Mouse (Mus musculus): ENCODE results near the gene Shd. TPM values are rescaled to one million over a fixed set of nuclear protein-coding genes. Genes with fewer than 3 reads are reported as not detected.

The Shd gene
- polyA plus RNA-seq, 1 experiment from 2014 or later: 11.9 TPM

DNA sequence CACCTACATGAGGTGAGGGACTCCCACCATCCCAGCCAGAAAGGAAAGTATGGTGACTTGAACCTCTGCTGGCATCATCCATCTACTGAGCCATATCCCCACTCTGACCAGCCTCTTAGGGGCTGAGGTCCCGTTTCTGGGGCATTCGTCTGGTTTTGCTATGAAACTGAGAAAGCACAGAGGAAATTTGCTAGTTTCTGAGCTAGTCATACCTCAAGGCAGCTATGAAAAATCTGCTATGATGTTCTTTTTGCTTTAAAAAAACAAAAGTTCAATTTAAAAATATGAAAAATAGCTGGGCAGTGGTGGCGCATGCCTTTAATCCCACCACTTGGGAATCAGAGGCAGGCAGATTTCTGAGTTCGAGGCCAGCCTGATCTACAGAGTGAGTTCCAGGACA, 21.6 kb upstream of the Shd start:
- H3K36me3 ChIP-seq (ENCODE audit: control insufficient read depth, insufficient read depth, low read length): no peaks in the 10 kb centered on the region
- no peak overlapping the region for H3K27ac ChIP-seq (ENCODE audit: low read depth, low read length)
- H3K9me3 ChIP-seq (replicated peaks; ENCODE audit: control insufficient read depth, low read length): no peaks in the 10 kb centered on the region
- H3K27me3 ChIP-seq (ENCODE audit: control insufficient read depth, insufficient read depth, low read length): no peaks in the 10 kb centered on the region
- 83% methylated on average over 4 of the region's 4 CpGs for WGBS (ENCODE audit: insufficient replicate concordance)
- no peak overlapping the region for H3K4me3 ChIP-seq (ENCODE audit: low read depth, low read length)
- H3K4me1 ChIP-seq (ENCODE audit: control insufficient read depth, insufficient read depth, low read length): no peaks in the 10 kb centered on the region
- ATAC-seq (replicated peaks; ENCODE audit: insufficient number of reproducible peaks, low FRiP score, low TSS enrichment): no peak
- H3K4me2 ChIP-seq: no peak overlapping the region
- H3K9ac ChIP-seq (ENCODE audit: low read depth, low read length): no peak overlapping the region

DNA sequence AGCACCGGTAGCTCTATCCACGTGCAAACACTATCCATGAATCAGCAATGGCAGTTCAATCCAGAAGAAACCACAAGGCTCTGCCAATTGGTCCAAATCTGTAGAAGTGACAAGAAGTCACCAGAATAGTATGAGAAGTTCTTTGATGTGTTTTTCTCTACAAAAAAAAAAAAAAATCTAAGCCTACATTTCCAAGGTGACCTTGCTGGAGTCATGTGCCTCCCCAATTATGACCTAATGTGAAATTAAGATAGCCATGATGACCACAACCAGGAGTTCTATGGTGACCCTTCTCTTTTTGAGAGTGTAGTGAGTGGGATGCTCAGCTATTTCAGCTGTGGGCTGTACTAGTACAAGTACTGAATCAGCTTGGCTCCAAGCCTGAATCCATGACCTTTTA, 20.9 kb upstream of the Shd start, which contains the start of gene Zfp119b:
Gene Zfp119b (minus strand): TSS at position 101 of the 400 bp plus-strand sequence.
- Histone ChIP-seq H3K27ac (ENCODE audit: low read depth, low read length) (no peak within 1 kb of the TSS), H3K4me3 (ENCODE audit: low read depth, low read length) (no peak within 1 kb of the TSS), H3K4me2 (no peak within 1 kb of the TSS), H3K27me3 (ENCODE audit: control insufficient read depth, insufficient read depth, low read length) (peaks cover 5% of the 10 kb centered on the region), H3K9me3 (replicated peaks; ENCODE audit: control insufficient read depth, low read length) (no peaks in the 10 kb centered on the region), H3K9ac (ENCODE audit: low read depth, low read length) (no peak within 1 kb of the TSS), H3K36me3 (ENCODE audit: control insufficient read depth, insufficient read depth, low read length) (no peaks in the 10 kb centered on the region), H3K4me1 (ENCODE audit: control insufficient read depth, insufficient read depth, low read length) (no peaks in the 10 kb centered on the region)
- ATAC-seq (replicated peaks; ENCODE audit: insufficient number of reproducible peaks, low FRiP score, low TSS enrichment): no peak
- WGBS (ENCODE audit: insufficient replicate concordance): 85% methylated on average over 2 of the region's 2 CpGs

DNA sequence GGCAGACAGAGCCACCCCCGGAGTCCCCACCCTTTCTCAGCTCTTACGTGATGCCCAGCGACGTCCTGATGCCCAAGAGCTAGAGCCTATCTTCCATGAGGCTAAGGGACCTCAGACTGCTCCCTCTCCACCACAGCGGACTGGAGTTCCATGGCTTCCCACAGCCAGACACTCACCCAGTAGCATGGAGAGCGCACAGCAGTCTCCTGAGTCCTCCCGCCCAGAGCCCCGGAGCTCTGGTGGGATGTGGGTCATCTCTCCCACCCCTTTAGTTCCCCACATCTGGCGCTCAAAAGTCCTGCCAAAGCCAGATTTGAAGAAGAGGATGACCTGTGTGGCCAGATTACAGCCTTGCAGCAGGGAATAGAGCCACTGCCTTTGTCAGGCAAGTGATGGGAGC, 19.7 kb upstream of the Shd start:
- Histone ChIP-seq H3K36me3 (ENCODE audit: control insufficient read depth, insufficient read depth, low read length) (no peaks in the 10 kb centered on the region), H3K4me3 (ENCODE audit: low read depth, low read length) (no peak overlapping the region), H3K4me2 (no peak overlapping the region), H3K4me1 (ENCODE audit: control insufficient read depth, insufficient read depth, low read length) (no peaks in the 10 kb centered on the region), H3K27ac (ENCODE audit: low read depth, low read length) (no peak overlapping the region), H3K9me3 (replicated peaks; ENCODE audit: control insufficient read depth, low read length) (no peaks in the 10 kb centered on the region), H3K27me3 (ENCODE audit: control insufficient read depth, insufficient read depth, low read length) (peaks cover 16% of the 10 kb centered on the region), H3K9ac (ENCODE audit: low read depth, low read length) (no peak overlapping the region)
- WGBS (ENCODE audit: insufficient replicate concordance): 58% methylated on average over 9 of the region's 9 CpGs
- no peak for ATAC-seq (replicated peaks; ENCODE audit: insufficient number of reproducible peaks, low FRiP score, low TSS enrichment)

DNA sequence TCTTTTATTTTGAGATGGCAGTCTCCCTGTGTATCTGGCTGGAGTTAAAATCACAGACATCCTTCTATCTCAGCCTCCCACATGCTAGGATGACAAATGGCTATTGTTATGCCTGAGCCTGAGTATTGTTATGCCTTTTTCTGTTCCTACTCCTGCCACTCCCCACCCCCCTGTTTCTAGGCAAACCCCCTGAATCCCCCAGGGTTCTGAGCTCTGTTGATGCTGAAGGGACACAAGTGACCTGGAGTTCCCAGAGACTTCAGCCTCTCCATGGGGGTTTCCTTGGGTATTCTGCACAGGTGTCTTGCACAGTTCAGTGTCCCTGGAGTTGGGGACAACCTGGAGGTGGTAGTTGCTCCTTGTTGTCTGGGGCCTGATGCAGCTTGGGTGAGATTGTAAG, 18.2 kb upstream of the Shd start:
- no peak for ATAC-seq (replicated peaks; ENCODE audit: insufficient number of reproducible peaks, low FRiP score, low TSS enrichment)
- no peaks in the 10 kb centered on the region for H3K9me3 ChIP-seq (replicated peaks; ENCODE audit: control insufficient read depth, low read length)
- no peak overlapping the region for H3K4me3 ChIP-seq (ENCODE audit: low read depth, low read length)
- H3K9ac ChIP-seq (ENCODE audit: low read depth, low read length): no peak overlapping the region
- H3K36me3 ChIP-seq (ENCODE audit: control insufficient read depth, insufficient read depth, low read length): no peaks in the 10 kb centered on the region
- H3K27me3 ChIP-seq (ENCODE audit: control insufficient read depth, insufficient read depth, low read length): peaks cover 21% of the 10 kb centered on the region
- peaks cover 5% of the 10 kb centered on the region; the same call in 1 of the 2 replicates for H3K4me1 ChIP-seq (ENCODE audit: control insufficient read depth, insufficient read depth, low read length)
- H3K27ac ChIP-seq (ENCODE audit: low read depth, low read length): no peak overlapping the region
- H3K4me2 ChIP-seq: no peak overlapping the region

DNA sequence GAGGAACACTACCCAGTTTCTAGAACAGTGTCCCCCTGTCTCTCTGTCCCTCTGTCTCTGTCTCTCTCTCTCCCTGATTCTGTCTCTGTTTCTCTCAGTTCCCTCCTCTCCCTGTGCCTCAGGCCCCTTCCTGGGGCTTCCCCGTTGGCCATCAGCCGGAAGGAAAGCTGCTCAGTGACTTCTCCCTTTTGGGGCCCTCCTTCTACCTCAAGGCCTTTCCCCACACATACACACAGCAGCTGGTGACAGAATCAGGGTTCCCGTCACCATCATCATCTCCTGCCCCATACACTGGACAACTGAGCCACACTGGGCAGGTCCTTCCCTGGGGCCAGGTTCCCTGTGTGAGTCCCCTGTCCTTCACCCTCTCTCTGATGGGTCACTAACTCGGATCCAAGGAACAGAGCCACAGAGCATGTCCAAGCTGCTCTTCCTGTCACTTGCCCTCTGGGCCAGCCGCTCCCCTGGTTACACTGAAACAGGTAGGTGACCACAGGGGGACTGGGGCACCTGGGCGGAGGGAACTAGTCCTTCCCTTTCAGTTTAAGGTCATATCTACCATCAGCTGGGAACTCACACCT, 17.7 kb upstream of the Shd start, which contains the start of gene Ebi3:
Gene Ebi3 (plus strand): TSS at position 194 of the 581 bp plus-strand sequence.
- Histone ChIP-seq H3K27ac (ENCODE audit: low read depth, low read length) (no peak within 1 kb of the TSS), H3K36me3 (ENCODE audit: control insufficient read depth, insufficient read depth, low read length) (no peaks in the 10 kb centered on the region)
- 67% methylated on average over 6 of the region's 6 CpGs for WGBS (ENCODE audit: insufficient replicate concordance)

DNA sequence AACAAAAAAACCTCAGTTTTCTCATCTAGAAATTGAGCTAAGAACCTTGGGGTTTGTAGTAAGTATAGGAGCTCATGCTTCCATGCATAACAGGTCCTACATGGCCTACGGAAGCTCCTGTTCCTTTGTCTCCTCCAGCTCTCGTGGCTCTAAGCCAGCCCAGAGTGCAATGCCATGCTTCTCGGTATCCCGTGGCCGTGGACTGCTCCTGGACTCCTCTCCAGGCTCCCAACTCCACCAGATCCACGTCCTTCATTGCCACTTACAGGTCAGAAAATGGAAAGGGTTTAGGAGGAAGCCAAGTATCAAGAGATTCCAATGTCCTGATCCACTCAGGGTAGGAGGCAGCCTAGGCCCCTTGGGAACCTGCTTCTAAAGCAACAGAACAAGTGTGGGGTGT, 16.5 kb upstream of the Shd start:
- Histone ChIP-seq H3K4me3 (ENCODE audit: low read depth, low read length) (no peak overlapping the region), H3K9me3 (replicated peaks; ENCODE audit: control insufficient read depth, low read length) (no peaks in the 10 kb centered on the region), H3K27me3 (ENCODE audit: control insufficient read depth, insufficient read depth, low read length) (peaks cover 21% of the 10 kb centered on the region), H3K9ac (ENCODE audit: low read depth, low read length) (no peak overlapping the region), H3K4me2 (no peak overlapping the region), H3K4me1 (ENCODE audit: control insufficient read depth, insufficient read depth, low read length) (peaks cover 7% of the 10 kb centered on the region; the same call in 1 of the 2 replicates), H3K27ac (ENCODE audit: low read depth, low read length) (no peak overlapping the region), H3K36me3 (ENCODE audit: control insufficient read depth, insufficient read depth, low read length) (no peaks in the 10 kb centered on the region)
- 70% methylated on average over 6 of the region's 6 CpGs for WGBS (ENCODE audit: insufficient replicate concordance)
- no peak for ATAC-seq (replicated peaks; ENCODE audit: insufficient number of reproducible peaks, low FRiP score, low TSS enrichment)

More for the DNA sequence above, 17.7 kb upstream of the Shd start, which contains the start of gene Ebi3:
- Histone ChIP-seq H3K9me3 (replicated peaks; ENCODE audit: control insufficient read depth, low read length) (no peaks in the 10 kb centered on the region), H3K4me3 (ENCODE audit: low read depth, low read length) (no peak within 1 kb of the TSS), H3K4me1 (ENCODE audit: control insufficient read depth, insufficient read depth, low read length) (peaks cover 5% of the 10 kb centered on the region; the same call in 1 of the 2 replicates), H3K4me2 (no peak within 1 kb of the TSS), H3K27me3 (ENCODE audit: control insufficient read depth, insufficient read depth, low read length) (peaks cover 21% of the 10 kb centered on the region), H3K9ac (ENCODE audit: low read depth, low read length) (no peak within 1 kb of the TSS)
- no peak for ATAC-seq (replicated peaks; ENCODE audit: insufficient number of reproducible peaks, low FRiP score, low TSS enrichment)

DNA sequence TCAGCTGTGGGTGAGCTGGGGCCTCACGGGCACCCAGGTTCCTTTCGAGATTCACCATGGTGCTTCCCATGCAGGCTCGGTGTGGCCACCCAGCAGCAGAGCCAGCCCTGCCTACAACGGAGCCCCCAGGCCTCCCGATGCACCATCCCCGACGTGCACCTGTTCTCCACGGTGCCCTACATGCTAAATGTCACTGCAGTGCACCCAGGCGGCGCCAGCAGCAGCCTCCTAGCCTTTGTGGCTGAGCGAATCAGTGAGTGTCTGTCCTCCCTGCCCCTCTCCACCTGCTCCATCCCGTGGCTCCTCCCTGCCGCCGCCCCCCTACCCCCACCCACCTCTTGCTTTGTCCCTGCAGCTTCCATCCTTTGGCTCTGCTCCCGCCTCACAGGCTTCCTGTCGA, 16.0 kb upstream of the Shd start:
- H3K27ac ChIP-seq (ENCODE audit: low read depth, low read length): no peak overlapping the region
- peaks cover 7% of the 10 kb centered on the region; the same call in 1 of the 2 replicates for H3K4me1 ChIP-seq (ENCODE audit: control insufficient read depth, insufficient read depth, low read length)
- ATAC-seq (replicated peaks; ENCODE audit: insufficient number of reproducible peaks, low FRiP score, low TSS enrichment): no peak
- H3K9me3 ChIP-seq (replicated peaks; ENCODE audit: control insufficient read depth, low read length): no peaks in the 10 kb centered on the region
- no peaks in the 10 kb centered on the region for H3K36me3 ChIP-seq (ENCODE audit: control insufficient read depth, insufficient read depth, low read length)
- peaks cover 21% of the 10 kb centered on the region for H3K27me3 ChIP-seq (ENCODE audit: control insufficient read depth, insufficient read depth, low read length)
- 0 out of 2 replicates have a peak overlapping the region, but pooled peaks have one; percentile 28 for H3K9ac ChIP-seq (ENCODE audit: low read depth, low read length)
- no peak overlapping the region for H3K4me2 ChIP-seq
- no peak overlapping the region for H3K4me3 ChIP-seq (ENCODE audit: low read depth, low read length)
- WGBS (ENCODE audit: insufficient replicate concordance): 31% methylated on average over 16 of the region's 16 CpGs

DNA sequence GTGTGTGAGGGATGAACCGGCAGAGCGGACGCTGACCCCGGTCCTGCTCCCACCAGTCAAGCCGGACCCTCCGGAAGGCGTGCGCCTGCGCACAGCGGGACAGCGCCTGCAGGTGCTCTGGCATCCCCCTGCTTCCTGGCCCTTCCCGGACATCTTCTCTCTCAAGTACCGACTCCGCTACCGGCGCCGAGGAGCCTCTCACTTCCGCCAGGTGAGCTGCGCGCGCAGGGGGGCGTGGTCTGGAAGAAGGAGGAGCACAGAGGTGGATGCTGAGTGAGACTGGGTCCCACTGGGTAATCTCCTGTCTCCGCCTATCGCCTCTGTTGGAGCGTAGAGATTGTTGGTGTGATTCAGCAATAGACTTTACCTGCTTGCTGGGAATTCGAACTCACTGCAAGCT, 14.1 kb upstream of the Shd start:
- Histone ChIP-seq H3K4me2 (peak overlapping the region; percentile 78), H3K27ac (ENCODE audit: low read depth, low read length) (no peak overlapping the region), H3K9me3 (replicated peaks; ENCODE audit: control insufficient read depth, low read length) (no peaks in the 10 kb centered on the region), H3K4me1 (ENCODE audit: control insufficient read depth, insufficient read depth, low read length) (peaks cover 13% of the 10 kb centered on the region), H3K9ac (ENCODE audit: low read depth, low read length) (peak overlapping the region; percentile 46), H3K36me3 (ENCODE audit: control insufficient read depth, insufficient read depth, low read length) (no peaks in the 10 kb centered on the region), H3K27me3 (ENCODE audit: control insufficient read depth, insufficient read depth, low read length) (peaks cover 21% of the 10 kb centered on the region), H3K4me3 (ENCODE audit: low read depth, low read length) (peak overlapping the region; percentile 46)
- WGBS (ENCODE audit: insufficient replicate concordance): under 1% methylated on average over 26 of the region's 26 CpGs
- ATAC-seq (replicated peaks; ENCODE audit: insufficient number of reproducible peaks, low FRiP score, low TSS enrichment): no peak

DNA sequence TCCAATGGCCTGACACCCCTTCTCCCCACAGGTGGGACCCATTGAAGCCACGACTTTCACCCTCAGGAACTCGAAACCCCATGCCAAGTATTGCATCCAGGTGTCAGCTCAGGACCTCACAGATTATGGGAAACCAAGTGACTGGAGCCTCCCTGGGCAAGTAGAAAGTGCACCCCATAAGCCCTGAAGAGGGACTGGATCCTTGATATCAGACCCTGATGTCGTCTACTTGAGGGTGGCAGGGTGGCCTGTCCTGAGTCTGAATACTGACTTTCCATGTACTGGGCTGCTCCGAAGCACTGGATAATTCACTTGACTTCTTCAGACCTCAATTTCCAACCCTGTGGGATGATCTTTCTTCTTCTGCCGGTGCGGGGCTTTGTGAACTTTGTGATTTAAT, 13.7 kb upstream of the Shd start:
- no peak for ATAC-seq (replicated peaks; ENCODE audit: insufficient number of reproducible peaks, low FRiP score, low TSS enrichment)

More for the DNA sequence above, 13.7 kb upstream of the Shd start:
- WGBS (ENCODE audit: insufficient replicate concordance): 41% methylated on average over 6 of the region's 6 CpGs
- Histone ChIP-seq H3K36me3 (ENCODE audit: control insufficient read depth, insufficient read depth, low read length) (no peaks in the 10 kb centered on the region), H3K27me3 (ENCODE audit: control insufficient read depth, insufficient read depth, low read length) (peaks cover 21% of the 10 kb centered on the region), H3K4me3 (ENCODE audit: low read depth, low read length) (peak overlapping the region; percentile 46), H3K4me1 (ENCODE audit: control insufficient read depth, insufficient read depth, low read length) (peaks cover 13% of the 10 kb centered on the region), H3K9ac (ENCODE audit: low read depth, low read length) (peak overlapping the region; percentile 46; the same call in 1 of the 2 replicates), H3K4me2 (peak overlapping the region; percentile 78), H3K9me3 (replicated peaks; ENCODE audit: control insufficient read depth, low read length) (no peaks in the 10 kb centered on the region), H3K27ac (ENCODE audit: low read depth, low read length) (no peak overlapping the region)

Data from heart, embryonic 11.5 days (tissue).